Mouse (Mus musculus) liver, embryonic 15.5 days (tissue): Measurements from ENCODE around the gene Sema3c. TPM values are rescaled to one million over a fixed set of nuclear protein-coding genes. Genes with fewer than 3 reads are reported as not detected.

Experiments used
- polyA plus RNA-seq: library from polyadenylated mRNA; unstranded; fragments of >200 nt; fragmentation: Nextera tagmentation; extraction: Ambion mirVana; gene quantifications from 2 replicates; pipeline ENCODE4 v1.2.1, GENCODE M21; 2015

The Sema3c gene
- polyA plus RNA-seq, 1 experiment from 2014 or later = 0.62 TPM

Other genes with a start within 250 kb of the Sema3c start
- not detected in 2 replicates for gene Speer4f2, start 201.1 kb upstream of the Sema3c start, polyA plus RNA-seq
- not detected in 2 replicates for gene Speer4f1, start 98.2 kb upstream of the Sema3c start, polyA plus RNA-seq